Mouse (Mus musculus): ENCODE results near the gene Flt1.

Gene Flt1

GRCm38 (mm10) chr5:147724945-147725830, 623 bp downstream of the Flt1 start:
- DNase-seq (ENCODE audit: low spot score), result no peak

GRCm38 (mm10) chr5:147724391-147724790, 1.4 kb downstream of the Flt1 start:
- DNase-seq (ENCODE audit: low spot score), result no peak

GRCm38 (mm10) chr5:147723811-147724210, 2.0 kb downstream of the Flt1 start:
- DNase-seq (ENCODE audit: low spot score), result no peak

- no peak for DNase-seq (ENCODE audit: low spot score)
These were observed 4.4 kb downstream of the Flt1 start for GRCm38 (mm10) chr5:147721438-147721837.

GRCm38 (mm10) chr5:147718335-147718734, 7.5 kb downstream of the Flt1 start:
- DNase-seq (ENCODE audit: low spot score), result no peak

GRCm38 (mm10) chr5:147716697-147717217, 9.1 kb downstream of the Flt1 start:
- no peak for DNase-seq (ENCODE audit: low spot score)

GRCm38 (mm10) chr5:147716276-147716675, 9.5 kb downstream of the Flt1 start:
- no peak for DNase-seq (ENCODE audit: low spot score)

- no peak for DNase-seq (ENCODE audit: low spot score)
These were observed 10.4 kb downstream of the Flt1 start for GRCm38 (mm10) chr5:147715391-147715790.

- no peak for DNase-seq (ENCODE audit: low spot score)
These were observed 17.3 kb downstream of the Flt1 start for GRCm38 (mm10) chr5:147708500-147708899.

GRCm38 (mm10) chr5:147707479-147707878, 18.3 kb downstream of the Flt1 start:
- no peak for DNase-seq (ENCODE audit: low spot score)

GRCm38 (mm10) chr5:147704890-147705289, 20.9 kb downstream of the Flt1 start:
- DNase-seq (ENCODE audit: low spot score), result no peak

GRCm38 (mm10) chr5:147702423-147702822, 23.4 kb downstream of the Flt1 start:
- no peak for DNase-seq (ENCODE audit: low spot score)

GRCm38 (mm10) chr5:147701024-147701423, 24.8 kb downstream of the Flt1 start:
- no peak for DNase-seq (ENCODE audit: low spot score)

GRCm38 (mm10) chr5:147698044-147698443, 27.8 kb downstream of the Flt1 start:
- DNase-seq (ENCODE audit: low spot score), result no peak

GRCm38 (mm10) chr5:147697165-147697564, 28.6 kb downstream of the Flt1 start:
- no peak for DNase-seq (ENCODE audit: low spot score)

GRCm38 (mm10) chr5:147692622-147693021, 33.2 kb downstream of the Flt1 start:
- no peak for DNase-seq (ENCODE audit: low spot score)

GRCm38 (mm10) chr5:147683707-147684323, 42.0 kb downstream of the Flt1 start:
- DNase-seq (ENCODE audit: low spot score), result no peak

- DNase-seq (ENCODE audit: low spot score), result no peak
These were observed 44.6 kb downstream of the Flt1 start for GRCm38 (mm10) chr5:147681224-147681623.

- DNase-seq (ENCODE audit: low spot score), result no peak
These were observed 45.1 kb downstream of the Flt1 start for GRCm38 (mm10) chr5:147680711-147681110.

- DNase-seq (ENCODE audit: low spot score), result no peak
These were observed 46.5 kb downstream of the Flt1 start for GRCm38 (mm10) chr5:147679316-147679715.

- DNase-seq (ENCODE audit: low spot score), result no peak
These were observed 50.0 kb downstream of the Flt1 start for GRCm38 (mm10) chr5:147675791-147676190.

- no peak for DNase-seq (ENCODE audit: low spot score)
These were observed 53.9 kb downstream of the Flt1 start for GRCm38 (mm10) chr5:147671765-147672424.
